Mouse (Mus musculus): ENCODE data around the gene Ncbp2.

DNA sequence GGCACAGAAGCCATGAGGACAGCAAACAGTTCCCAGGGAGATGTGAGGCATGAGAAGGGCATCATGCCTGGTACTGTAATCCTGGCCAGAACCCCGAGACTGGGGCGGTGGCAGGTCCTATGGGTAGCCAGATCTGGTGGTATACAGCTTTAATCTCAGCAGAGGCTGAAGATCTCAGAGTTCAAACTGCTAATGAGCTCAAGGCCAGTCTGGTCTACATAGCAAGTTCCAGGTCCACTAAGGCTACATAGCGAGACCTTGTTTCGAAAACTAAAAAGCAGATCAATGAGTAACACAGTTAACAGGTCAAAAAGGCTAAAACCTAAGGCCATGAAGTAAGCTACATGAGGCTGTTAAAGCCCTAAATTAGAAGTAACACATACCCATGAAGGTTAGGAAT lies 44.9 kb downstream of the Ncbp2 start:
- no peak for TF ChIP-seq CTCF (IDR thresholded peaks at IDR 0.05; ENCODE audit: control insufficient read depth, insufficient read depth, insufficient read length)
- TF ChIP-seq MAX (IDR thresholded peaks at IDR 0.05) = no peak
- TF ChIP-seq FOSL1 (IDR thresholded peaks at IDR 0.05; ENCODE audit: insufficient read depth, low read length, poor library complexity, severe bottlenecking) = no peak
- TF ChIP-seq USF1 (IDR thresholded peaks at IDR 0.05; ENCODE audit: low read depth) = no peak
- no peak for TF ChIP-seq CEBPB (IDR thresholded peaks at IDR 0.05; ENCODE audit: low read depth)
- no peak for TF ChIP-seq MYOD1 (IDR thresholded peaks at IDR 0.05; ENCODE audit: control insufficient read depth, insufficient read length, low read depth)

Data from C2C12 (cell line).